Mouse (Mus musculus) forebrain, postnatal 0 days (tissue): ENCODE measurements around the gene Kcns1. TPM values are rescaled to one million over a fixed set of nuclear protein-coding genes. Genes with fewer than 3 reads are reported as not detected.

ENCODE experiments used
- ATAC-seq: fragments of 200-750 bp; cut with Nextera tagmentation; 2 replicates; pipeline ENCODE4 v1.8.0; 2017; ENCODE audit warnings: mild to moderate bottlenecking, moderate library complexity
- DNase-seq: peaks from one replicate; pipeline ENCODE4 v3.0.0-alpha.2; 2015
- H3K27ac ChIP-seq: fragments of 300-500 bp; sonication (generic); 2 replicates; pipeline ENCODE4 v1.5.1; 2014; ENCODE audit warnings: low read depth, mild to moderate bottlenecking, antibody characterized with exemption, low read length, moderate library complexity, mixed read lengths
- H3K27me3 ChIP-seq: fragments of 300-500 bp; sonication (generic); 2 replicates; pipeline ENCODE4 v1.6.1; 2014; ENCODE audit warnings: mild to moderate bottlenecking, low read length, mixed read lengths; ENCODE audit not compliant: insufficient read depth
- H3K36me3 ChIP-seq: fragments of 300-500 bp; sonication (generic); 2 replicates; pipeline ENCODE4 v1.6.1; 2014; ENCODE audit warnings: mild to moderate bottlenecking, moderate library complexity; ENCODE audit not compliant: insufficient read depth
- H3K4me1 ChIP-seq: fragments of 300-500 bp; sonication (generic); 2 replicates; pipeline ENCODE4 v1.6.1; 2014; ENCODE audit warnings: antibody characterized with exemption; ENCODE audit not compliant: insufficient read depth
- H3K4me2 ChIP-seq: fragments of 300-500 bp; sonication (generic); 2 replicates; pipeline ENCODE4 v1.6.1; 2014; ENCODE audit warnings: low read depth, mild to moderate bottlenecking, moderate library complexity
- H3K4me3 ChIP-seq: fragments of 300-500 bp; sonication (generic); 2 replicates; pipeline ENCODE4 v1.5.1; 2014; ENCODE audit warnings: low read depth, low read length, mixed read lengths
- H3K9ac ChIP-seq: fragments of 300-500 bp; sonication (generic); 2 replicates; pipeline ENCODE4 v1.6.1; 2014; ENCODE audit warnings: mild to moderate bottlenecking
- H3K9me3 ChIP-seq: fragments of 300-500 bp; sonication (generic); 2 replicates; pipeline ENCODE4 v1.6.1; 2016; ENCODE audit warnings: low read length
- CTCF ChIP-seq: sonication (generic); IDR thresholded peaks from 2 replicates; pipeline ENCODE4 v1.5.1; 2016; ENCODE audit warnings: antibody characterized with exemption, control low read depth, low read depth
- WGBS: fragments of 180-500 bp; shearing (Covaris S2); extraction: QIAGEN DNeasy Blood & Tissue Kit; methylation state at CpG from one replicate; pipeline ENCODE4 v1.1.7; 2014; 5-methylcytosine and 5-hydroxymethylcytosine counted together
- polyA plus RNA-seq: library from polyadenylated mRNA; unstranded; fragments of >200 nt; fragmentation: Nextera tagmentation; extraction: Ambion mirVana; gene quantifications from 2 replicates; pipeline ENCODE4 v1.2.1, GENCODE M21; 2015
- total RNA-seq: library from RNA; depleted of rRNA; stranded (reverse); fragments of >200 nt; gene quantifications from 2 replicates; pipeline ENCODE4 v1.2.3, GENCODE M21; 2014

The Kcns1 gene
- total and polyA plus RNA-seq, 2 experiments from 2014 or later, result 3.5 to 15.4 TPM

- WGBS, result 89% methylated on average over 7 of the region's 7 CpGs
- Histone ChIP-seq H3K4me1 (no peaks in the 10 kb centered on the region), H3K4me2 (no peak overlapping the region), H3K36me3 (peaks cover 41% of the 10 kb centered on the region), H3K4me3 (no peak overlapping the region), H3K9ac (no peak overlapping the region), H3K9me3 (no peaks in the 10 kb centered on the region), H3K27me3 (no peaks in the 10 kb centered on the region), H3K27ac (no peak overlapping the region)
- no peak for TF ChIP-seq CTCF
- no peak for DNase-seq
- ATAC-seq, result no peak
These were observed 14.8 kb downstream of the Kcns1 start for GRCm38 (mm10) chr2:164156158-164156557.

GRCm38 (mm10) chr2:164154007-164154406 lies 16.9 kb downstream of the Kcns1 start:
- DNase-seq, result no peak
- H3K4me3 ChIP-seq, result no peak overlapping the region
- no peaks in the 10 kb centered on the region for H3K4me1 ChIP-seq
- H3K27ac ChIP-seq, result no peak overlapping the region
- H3K9me3 ChIP-seq, result no peaks in the 10 kb centered on the region
- H3K27me3 ChIP-seq, result no peaks in the 10 kb centered on the region
- H3K36me3 ChIP-seq, result peaks cover 41% of the 10 kb centered on the region
- ATAC-seq, result no peak
- no peak overlapping the region for H3K9ac ChIP-seq
- 94% methylated on average over 10 of the region's 10 CpGs for WGBS
- TF ChIP-seq CTCF, result no peak
- H3K4me2 ChIP-seq, result no peak overlapping the region

- H3K9me3 ChIP-seq, result no peaks in the 10 kb centered on the region
- H3K4me2 ChIP-seq, result no peak overlapping the region
- H3K27ac ChIP-seq, result no peak overlapping the region
- no peak overlapping the region for H3K4me3 ChIP-seq
- TF ChIP-seq CTCF, result no peak
- no peak overlapping the region for H3K9ac ChIP-seq
- no peak for DNase-seq
- H3K27me3 ChIP-seq, result no peaks in the 10 kb centered on the region
- 94% methylated on average over 11 of the region's 11 CpGs for WGBS
- no peak for ATAC-seq
- peaks cover 40% of the 10 kb centered on the region for H3K36me3 ChIP-seq
- H3K4me1 ChIP-seq, result no peaks in the 10 kb centered on the region
These were observed 18.6 kb downstream of the Kcns1 start for GRCm38 (mm10) chr2:164152341-164152740.

GRCm38 (mm10) chr2:164150086-164150760 lies 20.7 kb downstream of the Kcns1 start:
- Histone ChIP-seq H3K27ac (0 out of 2 replicates have a peak overlapping the region, but pooled peaks have one; percentile 4), H3K4me3 (no peak overlapping the region), H3K4me1 (no peaks in the 10 kb centered on the region), H3K9me3 (no peaks in the 10 kb centered on the region), H3K4me2 (no peak overlapping the region), H3K36me3 (peaks cover 31% of the 10 kb centered on the region), H3K9ac (no peak overlapping the region), H3K27me3 (no peaks in the 10 kb centered on the region)
- WGBS, result 48% methylated on average over 14 of the region's 14 CpGs
- no peak for DNase-seq
- ATAC-seq, result peak; percentile 23
- no peak for TF ChIP-seq CTCF

GRCm38 (mm10) chr2:164146556-164146955 lies 24.4 kb downstream of the Kcns1 start:
- Histone ChIP-seq H3K27ac (no peak overlapping the region), H3K9ac (no peak overlapping the region), H3K4me3 (no peak overlapping the region), H3K36me3 (peaks cover 2% of the 10 kb centered on the region), H3K4me2 (no peak overlapping the region), H3K4me1 (no peaks in the 10 kb centered on the region), H3K27me3 (no peaks in the 10 kb centered on the region), H3K9me3 (no peaks in the 10 kb centered on the region)
- DNase-seq, result no peak
- ATAC-seq, result no peak
- WGBS, result 94% methylated on average over 12 of the region's 12 CpGs
- TF ChIP-seq CTCF, result no peak

GRCm38 (mm10) chr2:164144541-164144940 lies 26.4 kb downstream of the Kcns1 start:
- DNase-seq (no peak), ATAC-seq (no peak)
- H3K4me1 ChIP-seq, result no peaks in the 10 kb centered on the region
- H3K4me2 ChIP-seq, result no peak overlapping the region
- no peaks in the 10 kb centered on the region for H3K27me3 ChIP-seq
- no peak overlapping the region for H3K4me3 ChIP-seq
- H3K36me3 ChIP-seq, result no peaks in the 10 kb centered on the region
- TF ChIP-seq CTCF, result no peak
- no peak overlapping the region for H3K27ac ChIP-seq
- WGBS, result 87% methylated on average over 10 of the region's 10 CpGs
- H3K9ac ChIP-seq, result no peak overlapping the region
- no peaks in the 10 kb centered on the region for H3K9me3 ChIP-seq

- Histone ChIP-seq H3K27me3 (no peaks in the 10 kb centered on the region), H3K9ac (no peak overlapping the region), H3K36me3 (no peaks in the 10 kb centered on the region), H3K4me1 (no peaks in the 10 kb centered on the region), H3K27ac (no peak overlapping the region), H3K4me3 (no peak overlapping the region), H3K9me3 (no peaks in the 10 kb centered on the region), H3K4me2 (no peak overlapping the region)
- WGBS, result 70% methylated on average over 6 of the region's 6 CpGs
- ATAC-seq (no peak), DNase-seq (no peak)
- TF ChIP-seq CTCF, result no peak
These were observed 26.9 kb downstream of the Kcns1 start for GRCm38 (mm10) chr2:164144025-164144424.
